Mouse (Mus musculus) myocyte (in vitro differentiated cells): ENCODE measurements around the gene Krt10.

Experiments
- CEBPB ChIP-seq: IDR thresholded peaks from 2 replicates; pipeline ENCODE4 v1.6.1; 2011; ENCODE audit warnings: mild to moderate bottlenecking, moderate library complexity; ENCODE audit not compliant: poor library complexity, insufficient read depth, severe bottlenecking
- MAX ChIP-seq: IDR thresholded peaks from one replicate; pipeline ENCODE4 v1.6.1; 2011; ENCODE audit warnings: low read depth, mild to moderate bottlenecking, control low read depth
- MYOD1 ChIP-seq, 3 experiments: IDR thresholded peaks; one replicate each; pipeline ENCODE4 v1.6.1; 2011; ENCODE audit warnings: control low read depth in 2 of 3, low read depth in 2 of 3, mild to moderate bottlenecking in 2 of 3, moderate library complexity in 1 of 3; ENCODE audit not compliant: insufficient read length in 2 of 3, control insufficient read depth in 1 of 3
- POLR2A ChIP-seq: IDR thresholded peaks from one replicate; pipeline ENCODE4 v1.6.1; 2011; ENCODE audit warnings: low read depth, mild to moderate bottlenecking, control low read depth, moderate library complexity; ENCODE audit not compliant: insufficient read length
- POLR2AphosphoS2 ChIP-seq: IDR thresholded peaks from one replicate; pipeline ENCODE4 v1.6.1; 2011; ENCODE audit warnings: low read depth, control low read depth; ENCODE audit not compliant: insufficient read length
- TCF3 ChIP-seq: IDR thresholded peaks from one replicate; pipeline ENCODE4 v1.6.1; 2011; ENCODE audit warnings: low read depth, control low read depth; ENCODE audit not compliant: insufficient read length
- USF1 ChIP-seq: IDR thresholded peaks from one replicate; pipeline ENCODE4 v1.6.1; 2011; ENCODE audit warnings: low read depth, mild to moderate bottlenecking, control low read depth, moderate library complexity

DNA sequence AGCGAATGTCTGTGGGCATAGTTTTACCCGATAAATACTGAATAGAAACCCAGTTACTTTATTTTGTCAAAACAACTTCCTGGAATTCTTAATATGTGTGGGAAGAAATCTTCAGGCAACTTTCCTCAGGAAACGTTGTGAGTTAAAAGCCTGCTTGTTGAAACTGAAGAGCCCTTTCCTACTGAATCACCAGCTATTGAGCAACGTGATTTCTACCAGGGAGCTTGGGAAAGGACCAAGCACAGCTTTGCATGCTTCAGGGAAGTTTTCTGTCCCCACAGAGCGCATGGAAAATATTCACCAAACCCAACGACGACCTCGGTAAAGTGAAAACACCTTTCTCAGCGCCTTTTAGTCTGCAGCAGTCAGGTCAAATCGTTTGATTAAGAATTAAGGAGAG is 17.0 kb upstream of the Krt10 start:
- TF ChIP-seq POLR2AphosphoS2: no peak
- TF ChIP-seq MYOD1 (IDR thresholded peaks at IDR 0.05; ENCODE audit: control insufficient read depth in 1 of 3, insufficient read length in 2 of 3, low read depth in 2 of 3): no peak
- TF ChIP-seq TCF3: no peak
- TF ChIP-seq CEBPB: no peak
- TF ChIP-seq MAX: no peak
- no peak for TF ChIP-seq POLR2A
- TF ChIP-seq USF1: no peak
